ENCODE assay signal across 31 mouse cellular contexts in the genomic region with DNA sequence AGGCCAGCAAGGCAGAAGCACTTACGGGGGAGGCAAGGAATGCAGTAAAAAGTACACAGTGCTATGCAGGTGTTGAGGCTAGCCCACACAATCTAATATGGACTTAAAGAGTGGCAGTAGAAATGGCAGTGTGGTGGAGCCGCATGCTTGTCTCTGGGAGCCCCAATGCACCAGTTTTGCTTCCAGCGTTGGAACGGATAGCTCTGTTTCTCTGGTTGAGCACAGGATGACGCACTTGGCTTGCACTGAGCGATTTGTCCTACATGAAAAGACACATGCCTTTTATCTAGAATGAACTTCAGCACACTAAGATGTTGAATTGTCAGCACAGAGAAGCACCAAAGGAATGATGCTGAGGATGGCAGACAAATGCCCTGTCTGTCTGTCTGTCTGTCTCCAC.
"Had no signal": no experiment of that assay in that cellular context is flagged by ENCODE, and none has a peak within 500 bp of the region (broad histone marks: within the 10 kb centered on the region; RNA-seq: fewer than 3 reads in every experiment).

No protein-coding gene starts in this region.

- H3K27ac ChIP-seq: limb, embryonic 10.5 days; limb, embryonic 12.5 days; limb, embryonic 13.5 days; limb, embryonic 15.5 days; liver, embryonic 12.5 days; liver, embryonic 13.5 days; liver, embryonic 14.5 days; liver, embryonic 15.5 days; lung, embryonic 15.5 days; macrophage; midbrain, embryonic 10.5 days; midbrain, embryonic 12.5 days; midbrain, embryonic 13.5 days; midbrain, embryonic 15.5 days; neural tube, embryonic 12.5 days; neural tube, embryonic 13.5 days had no signal

- H3K4me3 ChIP-seq: limb, embryonic 10.5 days; limb, embryonic 12.5 days; limb, embryonic 13.5 days; limb, embryonic 15.5 days; liver, embryonic 12.5 days; liver, embryonic 13.5 days; liver, embryonic 15.5 days; lung, embryonic 15.5 days; megakaryocyte, embryonic 14.5 days; midbrain, embryonic 10.5 days; midbrain, embryonic 12.5 days; midbrain, embryonic 13.5 days; midbrain, embryonic 15.5 days; myocyte; neural tube, embryonic 12.5 days; neural tube, embryonic 13.5 days had no signal

- ATAC-seq: liver, embryonic 12.5 days; liver, postnatal 0 days; lung, postnatal 0 days; midbrain, embryonic 13.5 days; midbrain, embryonic 15.5 days; midbrain, embryonic 16.5 days had no signal

- DNase-seq: left cerebral cortex, postnatal 4 days; liver; liver, embryonic 13.5 days; liver, postnatal 0 days; lung, adult 18-20 months; lung, adult 2 months; lung, embryonic 14.5 days; lung, postnatal 10 days; lung, postnatal 14 days; lung, postnatal 36 days; lung, postnatal 4 days; midbrain, embryonic 14.5 days had no signal
